Mouse (Mus musculus): Measurements from ENCODE around the gene Rhox3e.
"Not testable (repeated sequence)": the region's sequence is repeated elsewhere in the genome, so short reads cannot be mapped to it uniquely, and the experiment has no call there.

Rhox3e gene

GRCm38 (mm10) chrX:37541719-37542118 is at the start of gene Rhox3e:
TSS of gene Rhox3e (plus strand) at chrX:37542019.
- DNase-seq: not testable (repeated sequence)

- DNase-seq: not testable (repeated sequence)
Measured at GRCm38 (mm10) chrX:37514059-37514458, 27.8 kb upstream of the Rhox3e start, which contains the start of gene Rhox4d. TSS of gene Rhox4d (plus strand) at chrX:37514359.

- not testable (repeated sequence) for DNase-seq
Measured at GRCm38 (mm10) chrX:37530152-37530551, 11.7 kb upstream of the Rhox3e start, which contains the start of gene Rhox2e. TSS of gene Rhox2e (plus strand) at chrX:37530452.

- not testable (repeated sequence) for DNase-seq
Measured at GRCm38 (mm10) chrX:37557112-37557511, 15.3 kb downstream of the Rhox3e start, which contains the start of gene Rhox4e. TSS of gene Rhox4e (plus strand) at chrX:37557412.

- DNase-seq: not testable (repeated sequence)
Measured at GRCm38 (mm10) chrX:37571105-37571504, 29.3 kb downstream of the Rhox3e start, which contains the start of gene Rhox2f. TSS of gene Rhox2f (plus strand) at chrX:37571405.

- not testable (repeated sequence) for DNase-seq
Measured at GRCm38 (mm10) chrX:37572638-37573037, 30.8 kb downstream of the Rhox3e start.

- not testable (repeated sequence) for DNase-seq
Measured at GRCm38 (mm10) chrX:37580692-37581091, 38.9 kb downstream of the Rhox3e start, which contains the start of gene Rhox3f. TSS of gene Rhox3f (plus strand) at chrX:37580992.
